Mouse (Mus musculus) right cerebral cortex, adult 2 months (tissue): ENCODE measurements at regions not wholly inside any gene's neighbourhood (a gene's known extent, or its start where the extent isn't known, plus 50 kb on each side); places are given as distances from the start of the nearest gene placed in this dataset.
A peak's percentile ranks its signal among the peaks of the same experiment; 100 is the strongest.
"Not testable (repeated sequence)": the region's sequence is repeated elsewhere in the genome, so short reads cannot be mapped to it uniquely, and the experiment has no call there.

Experiments used
- DNase-seq, 2 experiments: peaks; one replicate each; pipeline ENCODE4 v3.0.0; 2021 to 2022; ENCODE audit warnings: low spot score in 2 of 2

DNA sequence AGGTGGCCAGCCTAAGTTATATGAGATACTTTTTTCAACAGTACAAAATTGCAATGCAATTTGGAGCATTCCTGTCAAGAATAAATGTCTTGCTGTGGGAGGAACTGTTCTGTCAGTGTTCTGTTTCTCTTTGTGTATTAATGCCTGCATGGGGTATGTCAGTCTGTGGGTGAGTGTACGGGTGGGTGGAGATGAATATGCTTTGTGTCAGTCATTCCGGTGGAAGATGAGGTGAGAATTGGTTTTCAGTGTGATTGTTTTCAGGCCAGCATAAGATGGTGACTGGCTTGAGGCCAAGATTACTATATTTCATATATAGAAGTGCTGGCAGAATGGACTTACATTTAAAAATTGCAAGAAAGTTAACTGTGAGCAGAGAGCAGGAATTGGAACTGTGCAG is 184.0 kb downstream of the Frk start:
- DNase-seq = peak; percentile 29 to 46

- DNase-seq = no peak
Observed at GRCm38 (mm10) chr10:34667735-34668439, 184.7 kb downstream of the Frk start.

- no peak for DNase-seq
Observed at GRCm38 (mm10) chr10:34671791-34672190, 188.6 kb downstream of the Frk start.

- DNase-seq = not testable (repeated sequence)
Observed at GRCm38 (mm10) chr10:34699414-34699813, 216.2 kb downstream of the Frk start.

- no peak for DNase-seq
Observed at GRCm38 (mm10) chr10:34701956-34702355, 218.8 kb downstream of the Frk start.

DNA sequence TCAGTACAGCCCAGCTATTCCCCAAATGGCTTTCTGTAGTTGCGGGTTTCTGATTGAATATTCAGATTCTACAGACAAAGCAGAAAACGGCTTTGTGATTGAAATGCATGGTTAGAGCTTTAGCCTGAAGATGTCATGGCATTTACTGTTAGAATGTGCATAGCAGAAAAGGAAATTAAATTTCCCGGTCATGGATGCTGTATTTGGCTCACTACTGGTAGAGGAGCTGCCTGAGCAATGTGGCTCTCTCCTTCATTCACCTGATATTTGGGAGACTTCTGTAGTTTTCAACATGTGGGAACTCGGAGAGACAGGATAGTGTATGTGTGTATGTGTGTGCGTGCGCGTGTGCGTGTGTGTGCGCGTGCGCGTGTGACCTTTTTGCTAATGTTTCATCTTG is 222.2 kb downstream of the Frk start:
- no peak for DNase-seq

- no peak for DNase-seq
Observed at GRCm38 (mm10) chr10:34731249-34731648, 248.1 kb downstream of the Frk start.

DNA sequence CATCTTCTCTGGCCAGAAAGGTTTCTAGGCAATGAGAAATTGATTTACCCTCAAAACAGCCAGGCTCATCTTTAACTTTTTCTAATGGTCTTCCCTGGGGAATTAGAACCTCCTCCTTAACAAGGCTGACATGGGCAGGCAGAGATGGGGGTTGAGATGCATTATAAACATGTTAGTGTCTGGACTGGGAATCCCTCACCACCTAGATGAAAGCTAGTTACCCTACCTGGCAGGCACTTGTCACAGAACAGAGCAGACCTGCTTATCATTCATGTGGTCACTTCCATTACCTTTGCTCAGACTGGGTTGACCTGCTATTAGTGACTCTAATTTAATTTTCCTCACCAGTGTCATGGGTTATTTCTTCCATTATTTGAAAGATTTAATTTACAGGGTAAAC is 279.2 kb downstream of the Frk start:
- DNase-seq = no peak

DNA sequence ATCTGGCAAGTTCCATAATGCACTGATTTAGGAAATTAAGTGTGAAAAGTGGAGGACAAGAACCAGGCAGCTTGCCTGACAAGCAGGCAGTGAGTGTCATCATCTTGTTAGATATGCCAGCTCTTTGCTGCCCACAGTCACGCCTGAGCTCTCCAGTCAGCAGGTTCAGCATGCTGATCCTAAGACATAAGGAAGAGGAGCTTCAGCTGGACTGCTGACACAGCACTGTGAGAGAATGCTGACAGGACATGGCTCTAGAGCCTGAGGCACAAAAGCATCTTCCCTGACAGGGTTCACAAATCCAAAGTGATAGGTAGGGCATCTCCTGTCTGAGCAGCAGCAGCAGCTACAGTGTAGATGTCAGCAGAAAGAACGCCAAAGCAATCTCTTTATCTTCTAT is 308.9 kb downstream of the Frk start:
- DNase-seq = no peak

- no peak for DNase-seq
Observed at GRCm38 (mm10) chr10:34811131-34811530, 327.9 kb downstream of the Frk start.

DNA sequence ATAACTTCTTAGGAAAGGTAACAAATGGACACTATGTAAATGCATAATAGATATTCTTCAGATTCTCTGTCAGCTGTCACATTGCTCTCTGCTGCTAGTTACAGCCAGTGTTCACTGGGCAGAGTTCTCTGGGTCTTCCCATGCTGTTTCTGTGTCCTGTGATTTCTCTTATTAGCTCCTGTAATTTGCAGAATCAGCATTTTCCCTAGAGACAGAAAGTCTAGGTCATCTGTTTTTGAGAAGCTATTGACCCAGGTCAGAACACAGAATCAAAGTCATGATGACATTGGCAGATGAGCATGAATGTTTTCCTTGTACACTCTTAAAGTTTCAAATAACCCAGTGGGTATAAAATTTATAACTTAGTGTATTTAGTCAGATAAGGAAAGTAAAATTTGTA is 340.9 kb downstream of the Frk start:
- no peak for DNase-seq

DNA sequence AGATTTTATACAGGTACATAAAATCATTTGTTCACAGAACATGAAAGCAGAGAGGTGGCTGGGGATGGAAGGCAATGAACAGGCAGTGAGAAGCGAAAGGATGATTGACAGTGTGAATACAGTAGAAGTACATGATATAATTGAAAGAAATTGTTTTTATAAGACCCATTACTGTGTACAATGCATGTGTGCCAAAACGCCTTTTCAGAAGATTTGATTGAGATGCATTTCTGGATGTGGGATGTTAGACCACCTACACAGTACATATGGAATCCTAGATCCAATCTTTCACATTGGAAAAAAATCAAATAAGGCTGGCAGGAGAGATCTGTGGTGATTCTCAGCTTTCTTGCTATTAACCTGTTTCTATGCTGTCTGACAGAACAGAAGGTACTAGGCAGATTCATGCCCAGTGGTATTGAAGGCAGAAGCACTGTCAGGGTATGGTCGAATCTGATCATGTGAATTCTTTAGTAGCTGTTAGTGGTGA is 358.9 kb downstream of the Frk start:
- peak; percentile 4 to 11 for DNase-seq

GRCm38 (mm10) chr10:34856494-34857146 is 373.4 kb downstream of the Frk start:
- no peak for DNase-seq

- DNase-seq = no peak
Observed at GRCm38 (mm10) chr10:34862693-34863092, 379.5 kb downstream of the Frk start.

- DNase-seq = no peak
Observed at GRCm38 (mm10) chr10:34871888-34872287, 388.7 kb downstream of the Frk start.

GRCm38 (mm10) chr10:34878511-34878910 is 395.3 kb downstream of the Frk start:
- DNase-seq = no peak

DNA sequence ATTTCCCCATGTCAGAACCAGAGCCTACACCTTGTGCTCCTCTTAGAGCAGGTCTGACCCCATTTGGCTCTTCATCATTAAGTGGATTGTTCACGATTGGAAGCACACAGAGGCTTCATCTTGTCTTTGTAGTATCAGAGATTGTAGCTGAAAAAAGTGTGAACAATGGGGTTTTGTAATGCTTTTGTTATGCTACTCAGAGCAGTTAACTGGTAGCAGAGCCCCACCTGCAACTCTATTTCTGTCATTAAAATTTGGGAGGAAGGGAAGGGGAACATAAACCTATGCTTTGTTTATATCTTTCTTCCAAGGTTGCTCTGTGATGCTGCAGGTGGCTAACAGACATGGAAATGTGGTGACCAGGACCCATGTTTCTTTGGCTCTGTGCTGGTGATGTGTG is 404.4 kb downstream of the Frk start:
- DNase-seq = no peak

DNA sequence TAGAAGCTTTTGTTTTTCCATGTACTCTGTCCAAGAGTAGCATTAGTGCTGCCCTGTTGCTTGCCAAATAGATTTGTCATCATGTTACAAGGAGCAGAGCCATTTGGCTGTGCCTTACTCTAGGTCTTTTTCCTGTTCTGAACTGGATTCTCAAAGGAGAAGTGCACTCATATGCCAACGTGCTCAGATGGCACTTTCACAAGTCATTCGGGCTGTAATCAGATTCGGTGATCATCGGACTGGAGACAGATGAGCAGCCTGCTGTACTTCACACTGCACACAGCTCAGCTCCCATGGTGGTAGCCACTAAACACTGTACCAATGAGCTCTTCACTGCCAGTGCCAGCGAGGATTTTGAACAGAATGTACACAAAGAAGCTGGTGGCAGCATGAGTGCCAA is 421.1 kb downstream of the Frk start:
- no peak for DNase-seq

DNA sequence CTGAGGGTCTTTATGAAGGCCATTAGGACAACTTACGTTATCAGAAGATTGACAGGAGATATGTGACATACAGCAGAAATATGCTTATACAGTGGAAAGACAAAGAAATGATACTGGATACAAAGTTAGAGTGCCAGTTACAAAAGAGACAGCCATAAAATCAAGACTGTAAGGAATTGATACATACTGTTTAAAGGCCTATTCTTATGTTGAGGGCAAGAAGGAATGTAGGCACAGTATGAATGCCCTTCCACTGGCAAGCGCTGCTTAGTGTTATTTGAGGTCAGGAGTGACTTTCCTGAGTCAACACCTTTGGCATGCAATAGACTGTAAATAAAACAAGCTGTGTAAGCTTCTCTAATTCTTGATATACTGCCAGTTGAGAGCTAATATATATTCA is 421.5 kb downstream of the Frk start:
- DNase-seq = no peak

DNA sequence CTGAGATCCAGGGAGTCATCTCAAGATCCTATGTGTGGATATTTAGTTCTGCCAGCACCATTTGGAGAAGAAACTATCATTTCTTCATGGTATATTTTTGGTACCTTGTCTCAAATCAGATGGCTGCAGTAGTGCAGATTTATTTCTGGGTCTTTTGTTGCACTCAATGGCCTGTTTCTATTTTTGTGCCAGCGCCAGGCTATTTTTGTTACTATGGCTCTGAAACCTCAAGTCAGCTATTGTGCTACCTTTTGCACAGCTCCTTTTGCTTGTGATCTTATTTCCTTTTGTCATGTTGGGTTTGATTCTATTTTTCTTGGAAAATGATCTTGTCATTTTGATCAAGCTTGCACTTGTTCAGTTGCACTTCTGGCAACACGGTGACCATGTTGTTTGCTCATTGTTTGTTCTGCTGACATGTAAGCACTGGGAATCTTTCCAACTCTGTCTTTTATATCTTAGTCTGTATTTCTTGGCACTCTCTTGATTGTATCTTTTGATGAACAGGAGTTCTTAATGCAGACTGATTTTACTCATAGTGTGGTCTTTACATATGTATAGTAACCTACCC is 429.0 kb downstream of the Frk start:
- DNase-seq = peak in 1 of 2 experiments; percentile 3
